Mouse (Mus musculus) E14TG2a.4 (cell line): Measurements from ENCODE around the gene Atp6v1e2.

Source experiments
- CTCF ChIP-seq: conservative IDR thresholded peaks from 2 replicates; pipeline ENCODE4 v1.5.1; 2014; ENCODE audit warnings: low read length
- NANOG ChIP-seq: IDR thresholded peaks from 2 replicates; pipeline ENCODE4 v1.6.1; 2014; ENCODE audit warnings: borderline replicate concordance, low read length, mixed read lengths

- TF ChIP-seq CTCF (peak; percentile 52), NANOG (no peak)
Measured at GRCm38 (mm10) chr17:86918786-86919185, 28.9 kb downstream of the Atp6v1e2 start.
